Mouse (Mus musculus): Measurements from ENCODE around the gene Gnl1.

DNA sequence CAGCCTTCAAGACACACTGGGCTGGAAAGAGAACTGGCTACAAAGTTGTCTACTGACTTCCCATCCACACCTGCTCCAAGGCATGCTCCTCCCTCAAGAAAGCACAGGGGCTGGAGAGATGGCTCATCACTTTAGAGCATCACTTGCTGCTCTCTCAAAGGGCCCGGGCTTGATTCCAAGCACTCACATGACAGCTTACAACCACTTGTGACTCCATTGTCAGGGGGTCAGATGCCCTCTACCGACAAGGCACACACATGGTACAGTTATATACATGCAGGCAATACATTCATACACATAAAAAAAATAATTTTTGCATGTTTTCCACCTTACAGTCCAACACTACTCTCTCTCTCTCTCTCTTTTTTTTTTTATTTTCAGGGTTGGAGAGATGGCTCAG lies 12.0 kb upstream of the Gnl1 start:
- TF ChIP-seq CTCF (IDR thresholded peaks at IDR 0.05; ENCODE audit: low read depth): no peak
- TF ChIP-seq EP300 (optimal IDR thresholded peaks at IDR 0.05): no peak

Data from stomach, postnatal 0 days (tissue).